Mouse (Mus musculus): ENCODE data around the gene Tbata.

- no peak for TF ChIP-seq CTCF (IDR thresholded peaks at IDR 0.05; ENCODE audit: low read depth)
- TF ChIP-seq EP300 (IDR thresholded peaks at IDR 0.05; ENCODE audit: low read depth), result no peak
Measured at GRCm38 (mm10) chr10:61236683-61237390, 65.1 kb downstream of the Tbata start.

Data from liver, postnatal 0 days (tissue).